Mouse (Mus musculus) MEL (cell line): ENCODE data around the gene Stk11. TPM values are rescaled to one million over a fixed set of nuclear protein-coding genes. Genes with fewer than 3 reads are reported as not detected.

ENCODE experiments used
- DNase-seq: peaks from one replicate; pipeline ENCODE4 v3.0.0; 2011; ENCODE audit warnings: low read depth, low spot score
- H3K27ac ChIP-seq: 2 replicates; pipeline ENCODE4 v1.5.1; 2012; ENCODE audit warnings: low read depth, mild to moderate bottlenecking, control low read depth, low read length, moderate library complexity; ENCODE audit not compliant: control insufficient read depth
- H3K27me3 ChIP-seq, 2 experiments: fragments of 150-350 bp in 1 of 2; sonication (generic) in 1 of 2; 2 replicates each; pipeline ENCODE4 v1.6.1; 2012; ENCODE audit warnings: low read length in 2 of 2, mild to moderate bottlenecking in 2 of 2, improper control_type of control experiment in 1 of 2, moderate library complexity in 1 of 2; ENCODE audit not compliant: insufficient read depth in 2 of 2, control insufficient read depth in 1 of 2
- H3K36me3 ChIP-seq, 2 experiments: 2 replicates each; pipeline ENCODE4 v1.6.1; 2012 to 2014; ENCODE audit warnings: low read length in 2 of 2, improper control_type of control experiment in 1 of 2, inconsistent platforms in 1 of 2, mild to moderate bottlenecking in 1 of 2; ENCODE audit not compliant: insufficient read depth in 2 of 2, control insufficient read depth in 1 of 2
- H3K4me1 ChIP-seq, 2 experiments: fragments of 150-350 bp in 1 of 2; sonication (generic) in 1 of 2; 2 replicates each; pipeline ENCODE4 v1.6.1; 2012; ENCODE audit warnings: low read length in 2 of 2, improper control_type of control experiment in 1 of 2, mild to moderate bottlenecking in 1 of 2; ENCODE audit not compliant: insufficient read depth in 2 of 2, control insufficient read depth in 1 of 2
- H3K4me3 ChIP-seq, 2 experiments: fragments of 150-350 bp in 1 of 2; sonication (generic) in 1 of 2; 2 replicates each; pipeline ENCODE4 v1.5.1; 2012; ENCODE audit warnings: low read depth in 2 of 2, low read length in 2 of 2, mild to moderate bottlenecking in 2 of 2, moderate library complexity in 2 of 2, control low read depth in 1 of 2, improper control_type of control experiment in 1 of 2; ENCODE audit not compliant: control insufficient read depth in 1 of 2, insufficient read depth in 1 of 2
- H3K79me2 ChIP-seq: 2 replicates; pipeline ENCODE4 v1.6.1; 2012; ENCODE audit warnings: mild to moderate bottlenecking, low read length, moderate library complexity; ENCODE audit not compliant: control insufficient read depth, poor library complexity, insufficient read depth
- H3K9ac ChIP-seq: 2 replicates; pipeline ENCODE4 v1.6.1; 2012; ENCODE audit warnings: low read depth, mild to moderate bottlenecking, control low read depth, low read length, moderate library complexity; ENCODE audit not compliant: control insufficient read depth, poor library complexity, severe bottlenecking
- H3K9me3 ChIP-seq: fragments of 150-350 bp; sonication (generic); replicated peaks from 2 replicates; pipeline ENCODE4 v1.6.1; 2012; ENCODE audit warnings: mild to moderate bottlenecking, low read length, improper control_type of control experiment, moderate library complexity; ENCODE audit not compliant: insufficient read depth
- BHLHE40 ChIP-seq: IDR thresholded peaks from 2 replicates; pipeline ENCODE4 v1.6.1; 2012; ENCODE audit warnings: low read depth, mild to moderate bottlenecking, inconsistent platforms, low read length, improper control_type of control experiment, borderline replicate concordance
- CTCF ChIP-seq, 3 experiments: IDR thresholded peaks in 2 of 3; conservative IDR thresholded peaks in 1 of 3; 2 replicates each; pipeline ENCODE4 v1.5.1; 2011 to 2012; ENCODE audit warnings: low read length in 3 of 3, low read depth in 2 of 3, mild to moderate bottlenecking in 2 of 3, improper control_type of control experiment in 1 of 3, inconsistent platforms in 1 of 3, mixed read lengths in 1 of 3, moderate library complexity in 1 of 3; ENCODE audit not compliant: control insufficient read depth in 1 of 3, insufficient read depth in 1 of 3, poor library complexity in 1 of 3, severe bottlenecking in 1 of 3
- E2F4 ChIP-seq: IDR thresholded peaks from 2 replicates; pipeline ENCODE4 v1.6.1; 2011; ENCODE audit warnings: low read depth, low read length, improper control_type of control experiment, borderline replicate concordance
- ELF1 ChIP-seq: IDR thresholded peaks from 2 replicates; pipeline ENCODE4 v1.6.1; 2014; ENCODE audit warnings: low read depth, mild to moderate bottlenecking, inconsistent platforms, low read length, improper control_type of control experiment, moderate library complexity
- EP300 ChIP-seq, 2 experiments: IDR thresholded peaks; 2 replicates each; pipeline ENCODE4 v1.6.1; 2011; ENCODE audit warnings: improper control_type of control experiment in 2 of 2, low read length in 2 of 2, low read depth in 1 of 2, mild to moderate bottlenecking in 1 of 2
- ETS1 ChIP-seq: IDR thresholded peaks from 2 replicates; pipeline ENCODE4 v1.6.1; 2012; ENCODE audit warnings: low read depth, mild to moderate bottlenecking, inconsistent platforms, low read length, improper control_type of control experiment, moderate library complexity
- GABPA ChIP-seq: IDR thresholded peaks from 2 replicates; pipeline ENCODE4 v1.6.1; 2012; ENCODE audit warnings: low read depth, mild to moderate bottlenecking, inconsistent platforms, low read length, improper control_type of control experiment, moderate library complexity
- GATA1 ChIP-seq: IDR thresholded peaks from 2 replicates; pipeline ENCODE4 v1.6.1; 2011; ENCODE audit warnings: low read depth, low read length, improper control_type of control experiment
- HCFC1 ChIP-seq: IDR thresholded peaks from 2 replicates; pipeline ENCODE4 v1.6.1; 2012; ENCODE audit warnings: low read depth, mild to moderate bottlenecking, inconsistent platforms, low read length, improper control_type of control experiment, moderate library complexity
- JUND ChIP-seq: IDR thresholded peaks from 2 replicates; pipeline ENCODE4 v1.6.1; 2011; ENCODE audit warnings: low read depth, mild to moderate bottlenecking, improper control_type of control experiment, low read length
- KAT2A ChIP-seq: conservative IDR thresholded peaks from 2 replicates; pipeline ENCODE4 v1.6.1; 2012; ENCODE audit warnings: low read depth, low read length, improper control_type of control experiment, inconsistent platforms
- MAFK ChIP-seq: IDR thresholded peaks from 2 replicates; pipeline ENCODE4 v1.6.1; 2011; ENCODE audit warnings: low read depth, mild to moderate bottlenecking, low read length, improper control_type of control experiment, borderline replicate concordance
- MAX ChIP-seq: IDR thresholded peaks from 2 replicates; pipeline ENCODE4 v1.6.1; 2011; ENCODE audit warnings: low read length, improper control_type of control experiment
- MAZ ChIP-seq: IDR thresholded peaks from 2 replicates; pipeline ENCODE4 v1.6.1; 2012; ENCODE audit warnings: low read depth, mild to moderate bottlenecking, inconsistent platforms, low read length, improper control_type of control experiment
- MEF2A ChIP-seq: IDR thresholded peaks from 2 replicates; pipeline ENCODE4 v1.6.1; 2014; ENCODE audit warnings: low read depth, mild to moderate bottlenecking, inconsistent platforms, low read length, improper control_type of control experiment; ENCODE audit not compliant: poor library complexity, insufficient replicate concordance, severe bottlenecking; ENCODE audit errors: extremely low read depth
- MYB ChIP-seq: IDR thresholded peaks from 2 replicates; pipeline ENCODE4 v1.6.1; 2011; ENCODE audit warnings: mild to moderate bottlenecking, low read depth, low read length, improper control_type of control experiment
- MYC ChIP-seq: IDR thresholded peaks from 2 replicates; pipeline ENCODE4 v1.6.1; 2011; ENCODE audit warnings: low read depth, mild to moderate bottlenecking, low read length, improper control_type of control experiment, moderate library complexity
- NELFE ChIP-seq: IDR thresholded peaks from 2 replicates; pipeline ENCODE4 v1.6.1; 2011; ENCODE audit warnings: low read depth, low read length, improper control_type of control experiment
- POLR2A ChIP-seq, 2 experiments: IDR thresholded peaks; 2 replicates each; pipeline ENCODE4 v1.6.1; 2011 to 2012; ENCODE audit warnings: low read length in 2 of 2, mild to moderate bottlenecking in 2 of 2, control low read depth in 1 of 2, improper control_type of control experiment in 1 of 2, low read depth in 1 of 2, moderate library complexity in 1 of 2; ENCODE audit not compliant: control insufficient read depth in 1 of 2, insufficient read depth in 1 of 2, poor library complexity in 1 of 2
- POLR2AphosphoS2 ChIP-seq: IDR thresholded peaks from 2 replicates; pipeline ENCODE4 v1.6.1; 2011; ENCODE audit warnings: low read length, improper control_type of control experiment
- RCOR1 ChIP-seq: IDR thresholded peaks from 2 replicates; pipeline ENCODE4 v1.6.1; 2012; ENCODE audit warnings: low read depth, mild to moderate bottlenecking, inconsistent platforms, low read length, improper control_type of control experiment
- SIN3A ChIP-seq: IDR thresholded peaks from 2 replicates; pipeline ENCODE4 v1.6.1; 2012; ENCODE audit warnings: low read length, improper control_type of control experiment, inconsistent platforms
- TAL1 ChIP-seq: IDR thresholded peaks from 2 replicates; pipeline ENCODE4 v1.6.1; 2012; ENCODE audit warnings: mild to moderate bottlenecking, inconsistent platforms, low read length, moderate library complexity, mixed read lengths
- TBP ChIP-seq: IDR thresholded peaks from 2 replicates; pipeline ENCODE4 v1.8.0; 2011; ENCODE audit warnings: low read depth, low read length, improper control_type of control experiment
- UBTF ChIP-seq: IDR thresholded peaks from 2 replicates; pipeline ENCODE4 v1.6.1; 2012; ENCODE audit warnings: low read depth, mild to moderate bottlenecking, inconsistent platforms, low read length, improper control_type of control experiment, moderate library complexity, borderline replicate concordance; ENCODE audit not compliant: insufficient read depth
- ZMIZ1 ChIP-seq: IDR thresholded peaks from 2 replicates; pipeline ENCODE4 v1.6.1; 2012; ENCODE audit warnings: low read depth, mild to moderate bottlenecking, inconsistent platforms, low read length, improper control_type of control experiment, moderate library complexity
- polyA plus RNA-seq, 2 experiments: library from polyadenylated mRNA; stranded (reverse) in 1 of 2; unstranded in 1 of 2; fragments of >175 nt in 1 of 2; fragments of >200 nt in 1 of 2; gene quantifications; 2 replicates each; pipeline versions ENCODE4 v1.2.1 to v1.2.4; 2012; ENCODE audit warnings: low replicate concordance in 2 of 2, low read depth in 1 of 2; ENCODE audit not compliant: insufficient read length in 2 of 2, insufficient read depth in 1 of 2, missing spikeins in 1 of 2
- total RNA-seq: library from RNA; depleted of rRNA; stranded (reverse); fragments of 300-350 nt; gene quantifications from 2 replicates; pipeline ENCODE4 v1.2.3, GENCODE M21; 2012

Stk11 gene
- total and polyA plus RNA-seq, 3 experiments, result 108 to 188 TPM; not detected in 1

DNA sequence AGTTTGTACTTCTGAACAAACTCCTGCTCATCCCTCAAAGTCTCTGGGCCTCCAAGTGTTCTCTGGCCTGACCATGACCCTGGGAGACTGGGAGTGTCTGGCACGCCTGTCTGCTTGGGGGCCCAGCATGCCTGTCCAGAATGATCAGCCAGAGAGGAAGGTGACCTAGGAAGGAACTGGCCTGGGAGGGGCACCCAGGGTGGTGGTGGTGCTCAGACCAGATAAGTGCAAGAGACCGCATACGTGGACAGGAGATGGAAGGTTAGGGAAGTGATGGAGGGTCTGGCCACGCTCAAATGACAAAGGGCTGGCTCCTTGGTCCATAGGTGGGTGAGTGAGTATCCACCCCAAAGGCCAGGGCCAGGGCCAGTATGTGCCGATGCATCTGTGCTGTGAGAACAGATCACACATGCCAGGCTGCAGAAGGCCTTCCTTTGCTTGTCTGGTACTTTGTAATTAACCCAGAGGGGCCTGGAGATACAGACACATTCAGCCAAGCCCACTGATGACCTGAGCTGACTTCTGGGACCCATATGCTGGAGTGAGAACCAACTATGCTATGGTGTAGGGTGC lies 31.6 kb downstream of the Stk11 start:
- Histone ChIP-seq H3K27me3 (no peaks in the 10 kb centered on the region), H3K9me3 (no peaks in the 10 kb centered on the region), H3K4me3 (peak overlapping the region in 1 of 2 experiments; percentile 62; a peak in 3 of 4 replicates), H3K27ac (peak overlapping the region; percentile 86), H3K4me1 (peaks cover 0 to 47% of the 10 kb centered on the region in 2 experiments; a peak in 2 of 4 replicates), H3K79me2 (peaks cover 48% of the 10 kb centered on the region), H3K36me3 (peaks cover 0 to 14% of the 10 kb centered on the region in 2 experiments; a peak in 2 of 4 replicates), H3K9ac (peak overlapping the region; percentile 77)
- DNase-seq, result no peak
- TF ChIP-seq E2F4, result no peak
- no peak for TF ChIP-seq MYB
- TF ChIP-seq RCOR1, result no peak
- TF ChIP-seq POLR2A (IDR thresholded peaks at IDR 0.05; ENCODE audit: control insufficient read depth in 1 of 2, insufficient read depth in 1 of 2, low read depth in 1 of 2, low read length in 2 of 2, poor library complexity in 1 of 2), result 0 out of 4 replicates have a peak, but pooled peaks of 1 of the 2 experiments have one; percentile 34
- no peak for TF ChIP-seq TAL1
- no peak for TF ChIP-seq MAFK
- TF ChIP-seq MYC, result no peak

GRCm38 (mm10) chr10:80147719-80148601 lies 32.4 kb downstream of the Stk11 start, which contains the start of gene Midn:
TSS of gene Midn (plus strand) at chr10:80148272.
- Histone ChIP-seq H3K27ac (peak within 1 kb of the TSS; percentile 86), H3K36me3 (peaks cover 0 to 20% of the 10 kb centered on the region in 2 experiments; a peak in 2 of 4 replicates), H3K4me3 (peak within 1 kb of the TSS; percentile 62 to 82), H3K27me3 (no peaks in the 10 kb centered on the region), H3K9ac (peak within 1 kb of the TSS; percentile 77), H3K79me2 (peaks cover 44% of the 10 kb centered on the region), H3K9me3 (no peaks in the 10 kb centered on the region), H3K4me1 (peaks cover 0 to 52% of the 10 kb centered on the region in 2 experiments; a peak in 2 of 4 replicates)
- DNase-seq, result peak; percentile 91
- TF ChIP-seq TBP (peak; percentile 29), HCFC1 (peak; percentile 16; the same call in 1 of the 2 replicates), KAT2A (no peak), BHLHE40 (no peak), CTCF (IDR thresholded peaks at IDR 0.05 in 2 of 3, conservative IDR thresholded peaks at IDR 0.05 in 1 of 3; ENCODE audit: control insufficient read depth in 1 of 3, insufficient read depth in 1 of 3, low read depth in 2 of 3, low read length in 3 of 3, poor library complexity in 1 of 3, severe bottlenecking in 1 of 3) (peak; percentile 37 to 75 (median 69)), GABPA (no peak), MAFK (no peak), NELFE (peak; percentile 93), POLR2AphosphoS2 (no peak), MYC (no peak), JUND (no peak), GATA1 (no peak), MEF2A (no peak), E2F4 (no peak), MAZ (peak; percentile 95; the same call in 1 of the 2 replicates), UBTF (no peak), TAL1 (no peak), ZMIZ1 (peak; percentile 53; the same call in 1 of the 2 replicates), SIN3A (peak; percentile 43; the same call in 1 of the 2 replicates), MYB (no peak), POLR2A (IDR thresholded peaks at IDR 0.05; ENCODE audit: control insufficient read depth in 1 of 2, insufficient read depth in 1 of 2, low read depth in 1 of 2, low read length in 2 of 2, poor library complexity in 1 of 2) (peak; percentile 64 to 79; a peak in 2 of 4 replicates), ETS1 (0 out of 2 replicates have a peak, but pooled peaks have one; percentile 27), MAX (no peak), ELF1 (peak; percentile 66), EP300 (IDR thresholded peaks at IDR 0.05; ENCODE audit: low read depth in 1 of 2, low read length in 2 of 2) (0 out of 4 replicates have a peak, but pooled peaks of 1 of the 2 experiments have one; percentile 5)
